Mouse (Mus musculus) hindbrain, embryonic 14.5 days (tissue): ENCODE measurements around the gene Slc39a8. TPM values are rescaled to one million over a fixed set of nuclear protein-coding genes. Genes with fewer than 3 reads are reported as not detected.

Source experiments
- ATAC-seq: fragments of 200-750 bp; cut with Nextera tagmentation; 2 replicates; pipeline ENCODE4 v1.8.0; 2017; ENCODE audit warnings: moderate number of reproducible peaks, mild to moderate bottlenecking, moderate TSS enrichment, moderate library complexity; ENCODE audit not compliant: low FRiP score
- DNase-seq: peaks from one replicate; pipeline ENCODE4 v3.0.0-alpha.2; 2015; ENCODE audit warnings: low spot score
- H3K27ac ChIP-seq: fragments of 300-500 bp; sonication (generic); 2 replicates; pipeline ENCODE4 v1.5.1; 2014; ENCODE audit warnings: mild to moderate bottlenecking, moderate library complexity
- H3K27me3 ChIP-seq: fragments of 300-500 bp; sonication (generic); 2 replicates; pipeline ENCODE4 v1.6.1; 2014; ENCODE audit warnings: mild to moderate bottlenecking, low read length, mixed read lengths; ENCODE audit not compliant: control insufficient read depth, insufficient read depth
- H3K36me3 ChIP-seq: fragments of 300-500 bp; sonication (generic); replicated peaks from 2 replicates; pipeline ENCODE4 v1.6.1; 2014; ENCODE audit not compliant: control insufficient read depth, insufficient read depth
- H3K4me1 ChIP-seq: fragments of 300-500 bp; sonication (generic); replicated peaks from 2 replicates; pipeline ENCODE4 v1.6.1; 2014; ENCODE audit warnings: antibody characterized with exemption, low read length, mixed read lengths; ENCODE audit not compliant: control insufficient read depth, insufficient read depth
- H3K4me2 ChIP-seq: fragments of 300-500 bp; sonication (generic); replicated peaks from 2 replicates; pipeline ENCODE4 v1.6.1; 2014; ENCODE audit warnings: mild to moderate bottlenecking, moderate library complexity
- H3K4me3 ChIP-seq: fragments of 300-500 bp; sonication (generic); replicated peaks from 2 replicates; pipeline ENCODE4 v1.5.1; 2014; ENCODE audit warnings: mild to moderate bottlenecking, low read length
- H3K9ac ChIP-seq: fragments of 300-500 bp; sonication (generic); 2 replicates; pipeline ENCODE4 v1.6.1; 2014
- H3K9me3 ChIP-seq: fragments of 300-500 bp; sonication (generic); 2 replicates; pipeline ENCODE4 v1.6.1; 2016; ENCODE audit warnings: low read length; ENCODE audit not compliant: control insufficient read depth
- WGBS: fragments of 180-500 bp; shearing (Covaris S2); extraction: QIAGEN DNeasy Blood & Tissue Kit; methylation state at CpG from one replicate; pipeline ENCODE4 v1.1.7; 2014; 5-methylcytosine and 5-hydroxymethylcytosine counted together
- polyA plus RNA-seq: library from polyadenylated mRNA; unstranded; fragments of >200 nt; fragmentation: Nextera tagmentation; extraction: Ambion mirVana; gene quantifications from 2 replicates; pipeline ENCODE4 v1.2.1, GENCODE M21; 2014

Gene Slc39a8
- polyA plus RNA-seq, 1 experiment from 2014 or later = 14.9 TPM

GRCm38 (mm10) chr3:135919305-135919704, 94.2 kb downstream of the Slc39a8 start:
- Histone ChIP-seq H3K4me2 (no peak overlapping the region), H3K36me3 (no peaks in the 10 kb centered on the region), H3K9me3 (no peaks in the 10 kb centered on the region), H3K4me1 (no peaks in the 10 kb centered on the region), H3K9ac (no peak overlapping the region), H3K4me3 (no peak overlapping the region), H3K27me3 (no peaks in the 10 kb centered on the region), H3K27ac (0 out of 2 replicates have a peak overlapping the region, but pooled peaks have one; percentile 29)
- DNase-seq = no peak
- no peak for ATAC-seq
- WGBS = 78% methylated on average over 4 of the region's 4 CpGs

- no peaks in the 10 kb centered on the region for H3K9me3 ChIP-seq
- H3K27me3 ChIP-seq = no peaks in the 10 kb centered on the region
- 58% methylated on average over 1 of the region's 1 CpGs for WGBS
- no peak overlapping the region for H3K4me2 ChIP-seq
- ATAC-seq (no peak), DNase-seq (no peak)
- H3K36me3 ChIP-seq = no peaks in the 10 kb centered on the region
- H3K9ac ChIP-seq = no peak overlapping the region
- no peak overlapping the region for H3K27ac ChIP-seq
- H3K4me3 ChIP-seq = no peak overlapping the region
- no peaks in the 10 kb centered on the region for H3K4me1 ChIP-seq
Observed at GRCm38 (mm10) chr3:135926729-135927128, 101.7 kb downstream of the Slc39a8 start.

GRCm38 (mm10) chr3:135928184-135928583, 103.1 kb downstream of the Slc39a8 start:
- H3K4me3 ChIP-seq = no peak overlapping the region
- no peaks in the 10 kb centered on the region for H3K27me3 ChIP-seq
- 80% methylated on average over 4 of the region's 4 CpGs for WGBS
- no peak for DNase-seq
- H3K27ac ChIP-seq = no peak overlapping the region
- H3K4me1 ChIP-seq = no peaks in the 10 kb centered on the region
- H3K9me3 ChIP-seq = no peaks in the 10 kb centered on the region
- ATAC-seq = no peak
- no peak overlapping the region for H3K9ac ChIP-seq
- no peaks in the 10 kb centered on the region for H3K36me3 ChIP-seq
- no peak overlapping the region for H3K4me2 ChIP-seq

- DNase-seq (no peak), ATAC-seq (no peak)
- Histone ChIP-seq H3K4me3 (no peak overlapping the region), H3K4me2 (no peak overlapping the region), H3K36me3 (no peaks in the 10 kb centered on the region), H3K27ac (no peak overlapping the region), H3K27me3 (no peaks in the 10 kb centered on the region), H3K4me1 (no peaks in the 10 kb centered on the region), H3K9ac (no peak overlapping the region), H3K9me3 (no peaks in the 10 kb centered on the region)
- 88% methylated on average over 2 of the region's 2 CpGs for WGBS
Observed at GRCm38 (mm10) chr3:135937455-135937854, 112.4 kb downstream of the Slc39a8 start.

Other genes with a start within 250 kb of the Slc39a8 start
- gene Nfkb1, start 133.7 kb upstream of the Slc39a8 start, polyA plus RNA-seq = 9.1 and 10.2 TPM in 2 replicates